Mouse (Mus musculus) hindbrain, embryonic 10.5 days (tissue): ENCODE measurements around the gene Carmil1. TPM values are rescaled to one million over a fixed set of nuclear protein-coding genes. Genes with fewer than 3 reads are reported as not detected.

Experiments
- DNase-seq: peaks from one replicate; pipeline ENCODE4 v3.0.0-alpha.2; 2017; ENCODE audit warnings: low spot score
- H3K27ac ChIP-seq: fragments of 300-500 bp; sonication (generic); 2 replicates; pipeline ENCODE4 v1.5.1; 2016; ENCODE audit warnings: mild to moderate bottlenecking, moderate library complexity
- H3K27me3 ChIP-seq: fragments of 300-500 bp; sonication (generic); 2 replicates; pipeline ENCODE4 v1.6.1; 2016; ENCODE audit warnings: mild to moderate bottlenecking; ENCODE audit not compliant: poor library complexity, insufficient read depth, severe bottlenecking
- H3K36me3 ChIP-seq: fragments of 300-500 bp; sonication (generic); 2 replicates; pipeline ENCODE4 v1.6.1; 2016; ENCODE audit warnings: mild to moderate bottlenecking, moderate library complexity
- H3K4me1 ChIP-seq: fragments of 300-500 bp; sonication (generic); replicated peaks from 2 replicates; pipeline ENCODE4 v1.6.1; 2016; ENCODE audit warnings: mild to moderate bottlenecking
- H3K4me3 ChIP-seq: fragments of 300-500 bp; sonication (generic); 2 replicates; pipeline ENCODE4 v1.5.1; 2016; ENCODE audit warnings: mild to moderate bottlenecking, moderate library complexity
- H3K9me3 ChIP-seq: fragments of 300-500 bp; sonication (generic); 2 replicates; pipeline ENCODE4 v1.6.1; 2016; ENCODE audit warnings: mild to moderate bottlenecking, moderate library complexity
- WGBS: fragments of 180-500 bp; shearing (Covaris S2); methylation state at CpG from one replicate; pipeline ENCODE4 v1.1.7; 2016; 5-methylcytosine and 5-hydroxymethylcytosine counted together
- polyA plus RNA-seq: library from polyadenylated mRNA; unstranded; fragments of >200 nt; fragmentation: Nextera tagmentation; extraction: Ambion mirVana; gene quantifications from 2 replicates; pipeline ENCODE4 v1.2.1, GENCODE M21; 2016

Gene Carmil1
- polyA plus RNA-seq, 1 experiment from 2014 or later, result 20.0 TPM

GRCm38 (mm10) chr13:24152610-24153009 is 128.0 kb downstream of the Carmil1 start:
- no peaks in the 10 kb centered on the region for H3K27me3 ChIP-seq
- no peaks in the 10 kb centered on the region for H3K36me3 ChIP-seq
- DNase-seq, result no peak
- no peak overlapping the region for H3K27ac ChIP-seq
- H3K4me3 ChIP-seq, result no peak overlapping the region
- H3K4me1 ChIP-seq, result peaks cover 16% of the 10 kb centered on the region
- WGBS, result 75% methylated on average over 7 of the region's 7 CpGs
- no peaks in the 10 kb centered on the region for H3K9me3 ChIP-seq

- no peak for DNase-seq
- 58% methylated on average over 6 of the region's 6 CpGs for WGBS
- Histone ChIP-seq H3K4me3 (no peak overlapping the region), H3K27ac (no peak overlapping the region), H3K36me3 (no peaks in the 10 kb centered on the region), H3K9me3 (no peaks in the 10 kb centered on the region), H3K27me3 (no peaks in the 10 kb centered on the region), H3K4me1 (peaks cover 16% of the 10 kb centered on the region)
These were observed 129.3 kb downstream of the Carmil1 start for GRCm38 (mm10) chr13:24151335-24151734.

GRCm38 (mm10) chr13:24148549-24148948 is 132.0 kb downstream of the Carmil1 start:
- Histone ChIP-seq H3K4me1 (peaks cover 9% of the 10 kb centered on the region), H3K4me3 (no peak overlapping the region)
- no peak for DNase-seq

GRCm38 (mm10) chr13:24147006-24147405 is 133.6 kb downstream of the Carmil1 start:
- no peaks in the 10 kb centered on the region for H3K27me3 ChIP-seq
- H3K27ac ChIP-seq, result no peak overlapping the region
- DNase-seq, result no peak
- no peak overlapping the region for H3K4me3 ChIP-seq
- H3K4me1 ChIP-seq, result peaks cover 9% of the 10 kb centered on the region
- H3K36me3 ChIP-seq, result no peaks in the 10 kb centered on the region
- H3K9me3 ChIP-seq, result no peaks in the 10 kb centered on the region
- whole genome bisulfite sequencing, result 85% methylated on average over 3 of the region's 3 CpGs

More at GRCm38 (mm10) chr13:24148549-24148948, 132.0 kb downstream of the Carmil1 start:
- H3K27ac ChIP-seq, result no peak overlapping the region
- H3K9me3 ChIP-seq, result no peaks in the 10 kb centered on the region
- WGBS, result 93% methylated on average over 1 of the region's 1 CpGs
- no peaks in the 10 kb centered on the region for H3K27me3 ChIP-seq
- H3K36me3 ChIP-seq, result no peaks in the 10 kb centered on the region

GRCm38 (mm10) chr13:24146541-24146940 is 134.1 kb downstream of the Carmil1 start:
- DNase-seq, result no peak

GRCm38 (mm10) chr13:24144858-24145257 is 135.7 kb downstream of the Carmil1 start:
- H3K27ac ChIP-seq, result no peak overlapping the region
- 72% methylated on average over 4 of the region's 4 CpGs for WGBS
- DNase-seq, result no peak
- H3K4me3 ChIP-seq, result no peak overlapping the region
- no peaks in the 10 kb centered on the region for H3K9me3 ChIP-seq
- no peaks in the 10 kb centered on the region for H3K4me1 ChIP-seq
- no peaks in the 10 kb centered on the region for H3K27me3 ChIP-seq
- no peaks in the 10 kb centered on the region for H3K36me3 ChIP-seq

More at GRCm38 (mm10) chr13:24146541-24146940, 134.1 kb downstream of the Carmil1 start:
- no peak overlapping the region for H3K4me3 ChIP-seq
- peaks cover 5% of the 10 kb centered on the region for H3K4me1 ChIP-seq
- 93% methylated on average over 5 of the region's 5 CpGs for WGBS
- no peaks in the 10 kb centered on the region for H3K36me3 ChIP-seq
- H3K9me3 ChIP-seq, result no peaks in the 10 kb centered on the region
- H3K27ac ChIP-seq, result no peak overlapping the region
- H3K27me3 ChIP-seq, result no peaks in the 10 kb centered on the region

- Histone ChIP-seq H3K27me3 (no peaks in the 10 kb centered on the region), H3K4me3 (no peak overlapping the region), H3K36me3 (no peaks in the 10 kb centered on the region), H3K4me1 (no peaks in the 10 kb centered on the region), H3K27ac (no peak overlapping the region), H3K9me3 (no peaks in the 10 kb centered on the region)
- no peak for DNase-seq
- 73% methylated on average over 2 of the region's 2 CpGs for WGBS
These were observed 136.5 kb downstream of the Carmil1 start for GRCm38 (mm10) chr13:24144141-24144540.

- H3K9me3 ChIP-seq, result no peaks in the 10 kb centered on the region
- WGBS, result 91% methylated on average over 5 of the region's 5 CpGs
- no peak for DNase-seq
- H3K27ac ChIP-seq, result no peak overlapping the region
- no peaks in the 10 kb centered on the region for H3K27me3 ChIP-seq
- H3K4me1 ChIP-seq, result peaks cover 14% of the 10 kb centered on the region
- no peak overlapping the region for H3K4me3 ChIP-seq
- H3K36me3 ChIP-seq, result no peaks in the 10 kb centered on the region
These were observed 143.8 kb downstream of the Carmil1 start for GRCm38 (mm10) chr13:24136836-24137235.

GRCm38 (mm10) chr13:24135282-24136230 is 145.0 kb downstream of the Carmil1 start:
- WGBS, result 47% methylated on average over 21 of the region's 21 CpGs
- 0 out of 2 replicates have a peak overlapping the region, but pooled peaks have one; percentile 13 for H3K27ac ChIP-seq
- no peaks in the 10 kb centered on the region for H3K9me3 ChIP-seq
- DNase-seq, result peak; percentile 21
- no peaks in the 10 kb centered on the region for H3K27me3 ChIP-seq
- no peaks in the 10 kb centered on the region for H3K36me3 ChIP-seq
- H3K4me1 ChIP-seq, result peaks cover 14% of the 10 kb centered on the region
- no peak overlapping the region for H3K4me3 ChIP-seq

GRCm38 (mm10) chr13:24132866-24133265 is 147.7 kb downstream of the Carmil1 start:
- 91% methylated on average over 3 of the region's 3 CpGs for WGBS
- no peak for DNase-seq
- Histone ChIP-seq H3K4me1 (peaks cover 14% of the 10 kb centered on the region), H3K27ac (no peak overlapping the region), H3K9me3 (no peaks in the 10 kb centered on the region), H3K36me3 (no peaks in the 10 kb centered on the region), H3K4me3 (no peak overlapping the region), H3K27me3 (no peaks in the 10 kb centered on the region)

GRCm38 (mm10) chr13:24131319-24131718 is 149.3 kb downstream of the Carmil1 start:
- H3K27ac ChIP-seq, result no peak overlapping the region; the same call in 1 of the 2 replicates
- H3K4me1 ChIP-seq, result peaks cover 14% of the 10 kb centered on the region
- no peaks in the 10 kb centered on the region for H3K27me3 ChIP-seq
- H3K4me3 ChIP-seq, result no peak overlapping the region
- H3K9me3 ChIP-seq, result no peaks in the 10 kb centered on the region
- DNase-seq, result no peak
- H3K36me3 ChIP-seq, result no peaks in the 10 kb centered on the region
- WGBS, result 81% methylated on average over 5 of the region's 5 CpGs

GRCm38 (mm10) chr13:24130741-24131140 is 149.9 kb downstream of the Carmil1 start:
- Histone ChIP-seq H3K36me3 (no peaks in the 10 kb centered on the region), H3K27me3 (no peaks in the 10 kb centered on the region), H3K4me3 (no peak overlapping the region), H3K9me3 (no peaks in the 10 kb centered on the region), H3K4me1 (peaks cover 9% of the 10 kb centered on the region), H3K27ac (no peak overlapping the region)
- WGBS, result 87% methylated on average over 2 of the region's 2 CpGs
- DNase-seq, result no peak

- H3K9me3 ChIP-seq, result no peaks in the 10 kb centered on the region
- DNase-seq, result no peak
- no peaks in the 10 kb centered on the region for H3K4me1 ChIP-seq
- H3K4me3 ChIP-seq, result no peak overlapping the region
- WGBS, result 97% methylated on average over 1 of the region's 1 CpGs
- H3K27me3 ChIP-seq, result no peaks in the 10 kb centered on the region
- no peak overlapping the region for H3K27ac ChIP-seq
- no peaks in the 10 kb centered on the region for H3K36me3 ChIP-seq
These were observed 151.9 kb downstream of the Carmil1 start for GRCm38 (mm10) chr13:24128731-24129130.
